Mouse (Mus musculus) left cerebral cortex, adult 18-20 months (tissue): ENCODE data around the gene Mical3. TPM values are rescaled to one million over a fixed set of nuclear protein-coding genes. Genes with fewer than 3 reads are reported as not detected.

Experiments used
- DNase-seq, 2 experiments: peaks; one replicate each; pipeline ENCODE4 v3.0.0; 2021 to 2022; ENCODE audit warnings: low spot score in 2 of 2, mixed read lengths in 1 of 2
- total RNA-seq, 2 experiments: library from RNA; stranded (reverse); gene quantifications; 2 replicates each; pipeline ENCODE4 v1.2.3; 2021

The Mical3 gene
- total RNA-seq, 2 experiments from 2014 or later: 108 to 119 TPM

- DNase-seq: no peak
Observed at GRCm38 (mm10) chr6:121087127-121087526, 43.7 kb downstream of the Mical3 start.

GRCm38 (mm10) chr6:121086226-121086625, 44.6 kb downstream of the Mical3 start:
- no peak for DNase-seq

GRCm38 (mm10) chr6:121084050-121084480, 46.7 kb downstream of the Mical3 start:
- no peak for DNase-seq

GRCm38 (mm10) chr6:121082094-121082473, 48.7 kb downstream of the Mical3 start:
- no peak for DNase-seq

- DNase-seq: no peak
Observed at GRCm38 (mm10) chr6:121081288-121082093, 49.3 kb downstream of the Mical3 start.

- no peak for DNase-seq
Observed at GRCm38 (mm10) chr6:121078175-121078574, 52.6 kb downstream of the Mical3 start.

- no peak for DNase-seq
Observed at GRCm38 (mm10) chr6:121076929-121077566, 53.8 kb downstream of the Mical3 start.

GRCm38 (mm10) chr6:121075763-121076162, 55.0 kb downstream of the Mical3 start:
- no peak for DNase-seq

- DNase-seq: no peak
Observed at GRCm38 (mm10) chr6:121073312-121073711, 57.5 kb downstream of the Mical3 start.

GRCm38 (mm10) chr6:121072615-121073014, 58.2 kb downstream of the Mical3 start:
- DNase-seq: no peak

GRCm38 (mm10) chr6:121070584-121071230, 60.1 kb downstream of the Mical3 start:
- DNase-seq: no peak

GRCm38 (mm10) chr6:121069156-121069555, 61.6 kb downstream of the Mical3 start:
- DNase-seq: no peak

GRCm38 (mm10) chr6:121068087-121068464, 62.7 kb downstream of the Mical3 start:
- DNase-seq: no peak

GRCm38 (mm10) chr6:121067426-121068086, 63.2 kb downstream of the Mical3 start:
- DNase-seq: no peak

- DNase-seq: no peak
Observed at GRCm38 (mm10) chr6:121066761-121067160, 64.0 kb downstream of the Mical3 start.

- DNase-seq: no peak
Observed at GRCm38 (mm10) chr6:121064356-121065015, 66.3 kb downstream of the Mical3 start.

GRCm38 (mm10) chr6:121063771-121064170, 67.0 kb downstream of the Mical3 start:
- DNase-seq: no peak

GRCm38 (mm10) chr6:121062891-121063408, 67.8 kb downstream of the Mical3 start:
- no peak for DNase-seq

- DNase-seq: no peak
Observed at GRCm38 (mm10) chr6:121058039-121058438, 72.8 kb downstream of the Mical3 start.

- no peak for DNase-seq
Observed at GRCm38 (mm10) chr6:121057181-121057956, 73.4 kb downstream of the Mical3 start.
